Mouse (Mus musculus) spleen, adult 2 months (tissue): ENCODE measurements around the gene Gm1993. TPM values are rescaled to one million over a fixed set of nuclear protein-coding genes. Genes with fewer than 3 reads are reported as not detected.
"Not testable (repeated sequence)": the region's sequence is repeated elsewhere in the genome, so short reads cannot be mapped to it uniquely, and the experiment has no call there.

Source experiments
- DNase-seq, 2 experiments: peaks; one replicate each; pipeline versions ENCODE4 v3.0.0 to v3.0.0-alpha.2; 2012 to 2021; ENCODE audit warnings: low spot score in 2 of 2, low read depth in 1 of 2
- H3K27ac ChIP-seq: fragments of 200-500 bp; 2 replicates; pipeline ENCODE4 v1.5.1; 2012; ENCODE audit warnings: low read length, inconsistent platforms; ENCODE audit not compliant: insufficient read depth
- H3K27me3 ChIP-seq: fragments of 200-500 bp; 2 replicates; pipeline ENCODE4 v1.6.1; 2012; ENCODE audit warnings: mild to moderate bottlenecking, moderate library complexity, low read length, inconsistent platforms; ENCODE audit not compliant: control insufficient read depth, insufficient read depth
- H3K36me3 ChIP-seq: fragments of 200-500 bp; 2 replicates; pipeline ENCODE4 v1.6.1; 2012; ENCODE audit warnings: mild to moderate bottlenecking, low read length, inconsistent platforms; ENCODE audit not compliant: control insufficient read depth, insufficient read depth
- H3K4me1 ChIP-seq: fragments of 200-500 bp; 2 replicates; pipeline ENCODE4 v1.6.1; 2011; ENCODE audit warnings: inconsistent platforms; ENCODE audit not compliant: control insufficient read depth, insufficient read depth, insufficient read length
- H3K4me3 ChIP-seq: fragments of 200-500 bp; 2 replicates; pipeline ENCODE4 v1.5.1; 2011; ENCODE audit warnings: mild to moderate bottlenecking, inconsistent platforms; ENCODE audit not compliant: insufficient read depth, insufficient read length; ENCODE audit errors: extremely low read depth
- WGBS: fragments of 180-500 bp; shearing (Covaris S2); methylation state at CpG from one replicate; pipeline ENCODE4 v1.1.7; 2018; 5-methylcytosine and 5-hydroxymethylcytosine counted together
- polyA plus RNA-seq: library from polyadenylated mRNA; depleted of rRNA; stranded (reverse); fragments of >200 nt; gene quantifications from 2 replicates; pipeline ENCODE4 v1.2.3, GENCODE M21; 2012; rRNA removed

Gm1993 gene
- polyA plus RNA-seq: not detected in 2 replicates

GRCm38 (mm10) chrX:25570352-25570751, at the start of gene Gm1993:
TSS of gene Gm1993 (minus strand) at chrX:25570452.
- not testable (repeated sequence) for H3K27me3 ChIP-seq, H3K4me1 ChIP-seq, H3K36me3 ChIP-seq, H3K4me3 ChIP-seq, DNase-seq, H3K27ac ChIP-seq
- 86% methylated on average over 7 of the region's 7 CpGs for WGBS
